Mouse (Mus musculus): ENCODE results near the gene Bicc1.

- TF ChIP-seq CTCF (IDR thresholded peaks at IDR 0.05 in 2 of 3, conservative IDR thresholded peaks at IDR 0.05 in 1 of 3; ENCODE audit: control insufficient read depth in 1 of 3, insufficient read depth in 1 of 3, low read depth in 2 of 3, low read length in 3 of 3, poor library complexity in 1 of 3, severe bottlenecking in 1 of 3), result no peak
- TF ChIP-seq SIN3A (IDR thresholded peaks at IDR 0.05; ENCODE audit: low read length), result no peak
- TF ChIP-seq POLR2A (IDR thresholded peaks at IDR 0.05; ENCODE audit: control insufficient read depth in 1 of 2, insufficient read depth in 1 of 2, low read depth in 1 of 2, low read length in 2 of 2, poor library complexity in 1 of 2), result no peak
- no peak for TF ChIP-seq TAL1 (IDR thresholded peaks at IDR 0.05; ENCODE audit: low read length)
- no peak for TF ChIP-seq EP300 (IDR thresholded peaks at IDR 0.05; ENCODE audit: low read depth in 1 of 2, low read length in 2 of 2)
- no peak for TF ChIP-seq ZMIZ1 (IDR thresholded peaks at IDR 0.05; ENCODE audit: low read depth, low read length)
- no peak for TF ChIP-seq RAD21 (IDR thresholded peaks at IDR 0.05; ENCODE audit: low read depth, low read length)
- TF ChIP-seq HCFC1 (IDR thresholded peaks at IDR 0.05; ENCODE audit: low read depth, low read length), result no peak
- no peak for TF ChIP-seq USF2 (IDR thresholded peaks at IDR 0.05; ENCODE audit: borderline replicate concordance in 1 of 2, insufficient read depth in 1 of 2, low read depth in 1 of 2, low read length in 2 of 2)
- no peak for TF ChIP-seq USF1 (IDR thresholded peaks at IDR 0.05; ENCODE audit: low read depth, low read length)
- no peak for TF ChIP-seq TCF12 (IDR thresholded peaks at IDR 0.05; ENCODE audit: low read depth, low read length)
- no peak for TF ChIP-seq POLR2AphosphoS5 (IDR thresholded peaks at IDR 0.05; ENCODE audit: borderline replicate concordance, low read depth, low read length)
Measured at GRCm38 (mm10) chr10:70994135-70994497, 165.4 kb downstream of the Bicc1 start.

Measured in MEL (cell line).